Mouse (Mus musculus): ENCODE data around the gene Qser1. TPM values are rescaled to one million over a fixed set of nuclear protein-coding genes. Genes with fewer than 3 reads are reported as not detected.
A peak's percentile ranks its signal among the peaks of the same experiment; 100 is the strongest.

Qser1 gene
- polyA plus RNA-seq, 1 experiment from 2014 or later: 12.1 TPM

- ATAC-seq (replicated peaks): no peak
- WGBS: 95% methylated on average over 2 of the region's 2 CpGs
Observed at GRCm38 (mm10) chr2:104717231-104717735, 99.3 kb downstream of the Qser1 start.

GRCm38 (mm10) chr2:104716279-104716678 is 100.3 kb downstream of the Qser1 start, which contains the start of gene Pin1rt1:
Gene Pin1rt1, minus strand, starts transcription at chr2:104716379.
- no peak for ATAC-seq (replicated peaks)
- Histone ChIP-seq H3K36me3 (no peaks in the 10 kb centered on the region), H3K9me3 (no peaks in the 10 kb centered on the region), H3K27ac (replicated peaks) (no peak within 1 kb of the TSS), H3K4me3 (no peak within 1 kb of the TSS), H3K27me3 (no peaks in the 10 kb centered on the region), H3K4me1 (peaks cover 11% of the 10 kb centered on the region), H3K4me2 (replicated peaks) (no peak within 1 kb of the TSS), H3K9ac (replicated peaks) (no peak within 1 kb of the TSS)
- WGBS: 88% methylated on average over 4 of the region's 4 CpGs

More at GRCm38 (mm10) chr2:104717231-104717735, 99.3 kb downstream of the Qser1 start:
- H3K27ac ChIP-seq (replicated peaks): no peak overlapping the region
- H3K4me1 ChIP-seq: peaks cover 10% of the 10 kb centered on the region
- H3K4me3 ChIP-seq: no peak overlapping the region
- no peaks in the 10 kb centered on the region for H3K9me3 ChIP-seq
- no peaks in the 10 kb centered on the region for H3K27me3 ChIP-seq
- no peak overlapping the region for H3K9ac ChIP-seq (replicated peaks)
- no peak overlapping the region for H3K4me2 ChIP-seq (replicated peaks)
- H3K36me3 ChIP-seq: no peaks in the 10 kb centered on the region

- 37% methylated on average over 15 of the region's 15 CpGs for WGBS
Observed at GRCm38 (mm10) chr2:104714254-104714691, 102.3 kb downstream of the Qser1 start.

GRCm38 (mm10) chr2:104712486-104712809 is 104.1 kb downstream of the Qser1 start:
- Histone ChIP-seq H3K4me2 (replicated peaks) (peak overlapping the region; percentile 55), H3K9ac (replicated peaks) (peak overlapping the region; percentile 67), H3K27ac (replicated peaks) (peak overlapping the region; percentile 89), H3K36me3 (peaks cover 3% of the 10 kb centered on the region; the same call in 1 of the 2 replicates), H3K27me3 (no peaks in the 10 kb centered on the region), H3K9me3 (no peaks in the 10 kb centered on the region), H3K4me1 (peaks cover 27% of the 10 kb centered on the region), H3K4me3 (peak overlapping the region; percentile 74)
- 2% methylated on average over 7 of the region's 7 CpGs for WGBS
- ATAC-seq (replicated peaks): no peak; the same call in 1 of the 2 replicates

More at GRCm38 (mm10) chr2:104714254-104714691, 102.3 kb downstream of the Qser1 start:
- Histone ChIP-seq H3K9me3 (no peaks in the 10 kb centered on the region), H3K27ac (replicated peaks) (no peak overlapping the region), H3K27me3 (no peaks in the 10 kb centered on the region), H3K9ac (replicated peaks) (no peak overlapping the region), H3K4me1 (peaks cover 27% of the 10 kb centered on the region), H3K36me3 (no peaks in the 10 kb centered on the region), H3K4me2 (replicated peaks) (no peak overlapping the region), H3K4me3 (no peak overlapping the region)
- no peak for ATAC-seq (replicated peaks)

- WGBS: under 1% methylated on average over 64 of the region's 99 CpGs
- peak within 1 kb of the TSS; percentile 89 for H3K27ac ChIP-seq (replicated peaks)
- peaks cover 3% of the 10 kb centered on the region; the same call in 1 of the 2 replicates for H3K36me3 ChIP-seq
- peak within 1 kb of the TSS; percentile 67 for H3K9ac ChIP-seq (replicated peaks)
- peak; percentile 96 for ATAC-seq (replicated peaks)
- peaks cover 27% of the 10 kb centered on the region for H3K4me1 ChIP-seq
- H3K9me3 ChIP-seq: no peaks in the 10 kb centered on the region
- no peaks in the 10 kb centered on the region for H3K27me3 ChIP-seq
- peak within 1 kb of the TSS; percentile 55 for H3K4me2 ChIP-seq (replicated peaks)
- peak within 1 kb of the TSS; percentile 74 for H3K4me3 ChIP-seq
Observed at GRCm38 (mm10) chr2:104711585-104712485, 104.7 kb downstream of the Qser1 start, which contains the start of gene Tcp11l1. Gene Tcp11l1, minus strand, starts transcription at chr2:104712169.

GRCm38 (mm10) chr2:104710670-104711370 is 105.7 kb downstream of the Qser1 start:
- H3K27ac ChIP-seq (replicated peaks): peak overlapping the region; percentile 89; the same call in 1 of the 2 replicates

GRCm38 (mm10) chr2:104709786-104710337 is 106.7 kb downstream of the Qser1 start:
- H3K27ac ChIP-seq (replicated peaks): no peak overlapping the region
- H3K36me3 ChIP-seq: peaks cover 11% of the 10 kb centered on the region
- H3K4me3 ChIP-seq: no peak overlapping the region
- H3K4me2 ChIP-seq (replicated peaks): no peak overlapping the region
- no peak for ATAC-seq (replicated peaks)
- peaks cover 27% of the 10 kb centered on the region for H3K4me1 ChIP-seq
- no peak overlapping the region for H3K9ac ChIP-seq (replicated peaks)
- no peaks in the 10 kb centered on the region for H3K27me3 ChIP-seq
- no peaks in the 10 kb centered on the region for H3K9me3 ChIP-seq
- WGBS: 47% methylated on average over 6 of the region's 6 CpGs

More at GRCm38 (mm10) chr2:104710670-104711370, 105.7 kb downstream of the Qser1 start:
- 19% methylated on average over 6 of the region's 6 CpGs for WGBS
- no peaks in the 10 kb centered on the region for H3K27me3 ChIP-seq
- peaks cover 3% of the 10 kb centered on the region; the same call in 1 of the 2 replicates for H3K36me3 ChIP-seq
- peak overlapping the region; percentile 74 for H3K4me3 ChIP-seq
- H3K4me2 ChIP-seq (replicated peaks): peak overlapping the region; percentile 55
- H3K9ac ChIP-seq (replicated peaks): peak overlapping the region; percentile 67; the same call in 1 of the 2 replicates
- ATAC-seq (replicated peaks): no peak
- no peaks in the 10 kb centered on the region for H3K9me3 ChIP-seq
- peaks cover 27% of the 10 kb centered on the region for H3K4me1 ChIP-seq

Other genes with a start within 250 kb of the Qser1 start
- gene Cstf3, start 226.2 kb downstream of the Qser1 start, polyA plus RNA-seq (2015; fragmentation: Nextera tagmentation; extraction: Ambion mirVana): 102 and 109 TPM in 2 replicates
- 60.4 and 62.3 TPM in 2 replicates for gene Tcp11l1, start 104.6 kb downstream of the Qser1 start, polyA plus RNA-seq (2015; fragmentation: Nextera tagmentation; extraction: Ambion mirVana)
- 0.24 TPM in 1 of 2 replicates, not detected in the other for gene Pin1rt1, start 100.4 kb downstream of the Qser1 start, polyA plus RNA-seq (2015; fragmentation: Nextera tagmentation; extraction: Ambion mirVana)
- gene Depdc7, start 73.9 kb downstream of the Qser1 start, polyA plus RNA-seq (2015; fragmentation: Nextera tagmentation; extraction: Ambion mirVana): 2.0 and 2.8 TPM in 2 replicates
- gene Prrg4, start 33.1 kb upstream of the Qser1 start, polyA plus RNA-seq (2015; fragmentation: Nextera tagmentation; extraction: Ambion mirVana): 0.37 and 0.39 TPM in 2 replicates
- gene Ccdc73, start 51.0 kb upstream of the Qser1 start, polyA plus RNA-seq (2015; fragmentation: Nextera tagmentation; extraction: Ambion mirVana): 6.6 and 6.8 TPM in 2 replicates
- 199 and 201 TPM in 2 replicates for gene Eif3m, start 200.3 kb upstream of the Qser1 start, polyA plus RNA-seq (2015; fragmentation: Nextera tagmentation; extraction: Ambion mirVana)